Mouse (Mus musculus) heart, adult 2 months (tissue): ENCODE measurements around the gene Bcar3. TPM values are rescaled to one million over a fixed set of nuclear protein-coding genes. Genes with fewer than 3 reads are reported as not detected.

Experiments used
- DNase-seq, 2 experiments: peaks; one replicate each; pipeline ENCODE4 v3.0.0; 2021
- H3K27ac ChIP-seq: fragments of 200-600 bp; 2 replicates; pipeline ENCODE4 v1.8.1; 2022
- H3K27me3 ChIP-seq: fragments of 200-500 bp; 2 replicates; pipeline ENCODE4 v1.6.1; 2012; ENCODE audit warnings: mild to moderate bottlenecking, low read length, inconsistent platforms, mixed read lengths; ENCODE audit not compliant: control insufficient read depth, insufficient read depth
- H3K36me3 ChIP-seq: fragments of 200-500 bp; 2 replicates; pipeline ENCODE4 v1.6.1; 2012; ENCODE audit warnings: low read length, inconsistent platforms; ENCODE audit not compliant: control insufficient read depth, insufficient read depth
- H3K4me1 ChIP-seq: fragments of 200-500 bp; 2 replicates; pipeline ENCODE4 v1.6.1; 2011; ENCODE audit warnings: low read length; ENCODE audit not compliant: control insufficient read depth, insufficient read depth
- H3K4me3 ChIP-seq: fragments of 200-600 bp; 2 replicates; pipeline ENCODE4 v1.8.1; 2022
- H3K79me2 ChIP-seq: fragments of 200-500 bp; replicated peaks from 2 replicates; pipeline ENCODE4 v1.6.1; 2012; ENCODE audit warnings: mild to moderate bottlenecking, inconsistent platforms, low read length, moderate library complexity, mixed read lengths; ENCODE audit not compliant: control insufficient read depth, insufficient read depth
- H3K9ac ChIP-seq: fragments of 200-500 bp; 2 replicates; pipeline ENCODE4 v1.6.1; 2012; ENCODE audit warnings: low read depth, mild to moderate bottlenecking, control low read depth, inconsistent platforms, low read length, mixed read lengths
- CTCF ChIP-seq: fragments of 200-600 bp; IDR thresholded peaks from 2 replicates; pipeline ENCODE4 v1.8.1; 2022; ENCODE audit warnings: antibody characterized with exemption, mild to moderate bottlenecking, moderate library complexity
- EP300 ChIP-seq: fragments of 200-500 bp; IDR thresholded peaks from 2 replicates; pipeline ENCODE4 v1.6.1; 2011; ENCODE audit warnings: low read depth, low read length, control low read depth; ENCODE audit not compliant: insufficient read depth
- POLR2A ChIP-seq: fragments of 200-500 bp; IDR thresholded peaks from 2 replicates; pipeline ENCODE4 v1.6.1; 2011; ENCODE audit warnings: mild to moderate bottlenecking, low read depth, low read length, control low read depth; ENCODE audit not compliant: insufficient read depth
- WGBS: fragments of 180-500 bp; shearing (Covaris S2); methylation state at CpG from one replicate; pipeline ENCODE4 v1.1.7; 2018; 5-methylcytosine and 5-hydroxymethylcytosine counted together
- intact Hi-C: fragments of 180-260 bp; cut with DNase I; formaldehyde crosslinking; loops from one replicate; pipeline ENCODE4 v1.15.1; 2025
- polyA plus RNA-seq: library from polyadenylated mRNA; depleted of rRNA; stranded (reverse); fragments of >200 nt; gene quantifications from 2 replicates; pipeline ENCODE4 v1.2.3, GENCODE M21; 2012
- total RNA-seq, 2 experiments: library from RNA; stranded (reverse); gene quantifications; 2 replicates each; pipeline ENCODE4 v1.2.3; 2021

Gene Bcar3
- total and polyA plus RNA-seq, 3 experiments = 4.7 to 10.2 (median 7.5) TPM

- H3K27me3 ChIP-seq = no peaks in the 10 kb centered on the region
- H3K4me3 ChIP-seq = no peak overlapping the region
- no peak overlapping the region for H3K9ac ChIP-seq
- TF ChIP-seq POLR2A (no peak), EP300 (no peak), CTCF (no peak)
- H3K4me1 ChIP-seq = no peaks in the 10 kb centered on the region
- intact Hi-C loops = no loop called here
- no peak for DNase-seq
- 96% methylated on average over 13 of the region's 13 CpGs for WGBS
- H3K79me2 ChIP-seq = no peaks in the 10 kb centered on the region
- no peak overlapping the region for H3K27ac ChIP-seq
- no peaks in the 10 kb centered on the region for H3K36me3 ChIP-seq
Observed at GRCm38 (mm10) chr3:122448196-122448595, 154.3 kb downstream of the Bcar3 start.

GRCm38 (mm10) chr3:122450041-122450440, 156.1 kb downstream of the Bcar3 start:
- WGBS = 81% methylated on average over 7 of the region's 7 CpGs
- intact Hi-C loops = no loop called here
- no peak for DNase-seq
- no peak overlapping the region for H3K4me3 ChIP-seq
- H3K27ac ChIP-seq = no peak overlapping the region
- H3K36me3 ChIP-seq = no peaks in the 10 kb centered on the region
- TF ChIP-seq CTCF (no peak), EP300 (no peak), POLR2A (no peak)
- H3K9ac ChIP-seq = no peak overlapping the region
- H3K79me2 ChIP-seq = no peaks in the 10 kb centered on the region
- H3K4me1 ChIP-seq = no peaks in the 10 kb centered on the region
- no peaks in the 10 kb centered on the region for H3K27me3 ChIP-seq

GRCm38 (mm10) chr3:122453875-122454274, 159.9 kb downstream of the Bcar3 start:
- intact Hi-C loops = no loop called here
- no peak overlapping the region for H3K9ac ChIP-seq
- no peak overlapping the region for H3K27ac ChIP-seq
- no peak for TF ChIP-seq CTCF
- no peaks in the 10 kb centered on the region for H3K27me3 ChIP-seq
- 79% methylated on average over 11 of the region's 11 CpGs for WGBS
- no peaks in the 10 kb centered on the region for H3K79me2 ChIP-seq
- DNase-seq = no peak
- no peaks in the 10 kb centered on the region for H3K36me3 ChIP-seq
- no peak overlapping the region for H3K4me3 ChIP-seq
- H3K4me1 ChIP-seq = no peaks in the 10 kb centered on the region

GRCm38 (mm10) chr3:122456156-122456555, 162.2 kb downstream of the Bcar3 start:
- Histone ChIP-seq H3K4me3 (no peak overlapping the region), H3K27ac (no peak overlapping the region), H3K4me1 (peaks cover 2% of the 10 kb centered on the region; the same call in 1 of the 2 replicates), H3K9ac (no peak overlapping the region), H3K27me3 (no peaks in the 10 kb centered on the region), H3K36me3 (no peaks in the 10 kb centered on the region), H3K79me2 (no peaks in the 10 kb centered on the region)
- 90% methylated on average over 4 of the region's 4 CpGs for WGBS
- no peak for DNase-seq
- intact Hi-C loops = no loop called here
- no peak for TF ChIP-seq POLR2A
- no peak for TF ChIP-seq EP300
- no peak for TF ChIP-seq CTCF

- Histone ChIP-seq H3K79me2 (no peaks in the 10 kb centered on the region), H3K27me3 (no peaks in the 10 kb centered on the region), H3K27ac (no peak overlapping the region), H3K36me3 (no peaks in the 10 kb centered on the region), H3K4me3 (no peak overlapping the region), H3K9ac (no peak overlapping the region), H3K4me1 (peaks cover 2% of the 10 kb centered on the region; the same call in 1 of the 2 replicates)
- WGBS = 84% methylated on average over 4 of the region's 4 CpGs
- TF ChIP-seq EP300 (no peak), POLR2A (no peak), CTCF (no peak)
- intact Hi-C loops = no loop called here
- DNase-seq = no peak
Observed at GRCm38 (mm10) chr3:122456807-122457206, 162.9 kb downstream of the Bcar3 start.

- Histone ChIP-seq H3K27me3 (no peaks in the 10 kb centered on the region), H3K79me2 (no peaks in the 10 kb centered on the region), H3K4me3 (no peak overlapping the region), H3K9ac (no peak overlapping the region), H3K36me3 (no peaks in the 10 kb centered on the region), H3K4me1 (peaks cover 4% of the 10 kb centered on the region; the same call in 1 of the 2 replicates), H3K27ac (no peak overlapping the region)
- WGBS = 75% methylated on average over 1 of the region's 1 CpGs
- DNase-seq = no peak
- intact Hi-C loops = no loop called here
- TF ChIP-seq POLR2A (no peak), EP300 (no peak), CTCF (no peak)
Observed at GRCm38 (mm10) chr3:122457723-122458122, 163.8 kb downstream of the Bcar3 start.
